Mouse (Mus musculus) gastrocnemius, postnatal 14 days (tissue): Measurements from ENCODE around the gene Fam209. TPM values are rescaled to one million over a fixed set of nuclear protein-coding genes. Genes with fewer than 3 reads are reported as not detected.

ENCODE experiments used
- DNase-seq: peaks from one replicate; pipeline ENCODE4 v3.0.0; 2021; ENCODE audit warnings: mixed read lengths
- intact Hi-C: fragments of 180-260 bp; cut with DNase I; formaldehyde crosslinking; loops from one replicate; pipeline ENCODE4 v1.15.1; 2025; ENCODE audit warnings: low total_unique reads
- total RNA-seq, 2 experiments: library from RNA; stranded (reverse); gene quantifications; 2 replicates each; pipeline ENCODE4 v1.2.3; 2021

The Fam209 gene
- total RNA-seq, 2 experiments from 2014 or later: 0.58 TPM; not detected in 1

GRCm38 (mm10) chr2:172474970-172475369, 2.6 kb downstream of the Fam209 start:
- intact Hi-C loops: loop anchor here (5.0 to 10.0 kb wide), 2 partner anchors 297 to 620 kb away; no protein-coding TSS in a partner anchor
- no peak for DNase-seq

- DNase-seq: peak; percentile 37
- intact Hi-C loops: loop anchor here (5.0 to 10.0 kb wide), 2 partner anchors 296 to 618 kb away; no protein-coding TSS in a partner anchor
Observed at GRCm38 (mm10) chr2:172476707-172477260, 4.5 kb downstream of the Fam209 start.

GRCm38 (mm10) chr2:172477350-172477749, 5.0 kb downstream of the Fam209 start:
- intact Hi-C loops: loop anchor here (5.0 to 10.0 kb wide), 2 partner anchors 295 to 617 kb away; no protein-coding TSS in a partner anchor

GRCm38 (mm10) chr2:172477860-172478259, 5.5 kb downstream of the Fam209 start:
- peak; percentile 25 for DNase-seq
- intact Hi-C loops: loop anchor here (5.0 to 10.0 kb wide), 2 partner anchors 294 to 617 kb away; no protein-coding TSS in a partner anchor

More at GRCm38 (mm10) chr2:172477350-172477749, 5.0 kb downstream of the Fam209 start:
- no peak for DNase-seq

GRCm38 (mm10) chr2:172480296-172480695, 8.0 kb downstream of the Fam209 start:
- DNase-seq: no peak
- intact Hi-C loops: no loop called here

GRCm38 (mm10) chr2:172481654-172482385, 9.5 kb downstream of the Fam209 start:
- no peak for DNase-seq
- intact Hi-C loops: no loop called here

- intact Hi-C loops: no loop called here
- no peak for DNase-seq
Observed at GRCm38 (mm10) chr2:172483766-172484413, 11.6 kb downstream of the Fam209 start.

GRCm38 (mm10) chr2:172484696-172485370, 12.5 kb downstream of the Fam209 start:
- no peak for DNase-seq
- intact Hi-C loops: no loop called here

GRCm38 (mm10) chr2:172496736-172497345, 24.5 kb downstream of the Fam209 start:
- intact Hi-C loops: no loop called here
- DNase-seq: no peak

GRCm38 (mm10) chr2:172498823-172499222, 26.5 kb downstream of the Fam209 start:
- no peak for DNase-seq
- intact Hi-C loops: no loop called here

GRCm38 (mm10) chr2:172500752-172501316, 28.5 kb downstream of the Fam209 start:
- intact Hi-C loops: loop anchor here (10.0 kb wide), 1 partner anchor 276 kb away; no protein-coding TSS in a partner anchor
- DNase-seq: no peak

GRCm38 (mm10) chr2:172501341-172501740, 29.0 kb downstream of the Fam209 start:
- DNase-seq: no peak

GRCm38 (mm10) chr2:172502168-172502567, 29.8 kb downstream of the Fam209 start:
- no peak for DNase-seq
- intact Hi-C loops: loop anchor here (10.0 kb wide), 1 partner anchor 277 kb away; no protein-coding TSS in a partner anchor

More at GRCm38 (mm10) chr2:172501341-172501740, 29.0 kb downstream of the Fam209 start:
- intact Hi-C loops: loop anchor here (10.0 kb wide), 1 partner anchor 277 kb away; no protein-coding TSS in a partner anchor

- DNase-seq: no peak
- intact Hi-C loops: loop anchor here (10.0 kb wide), 1 partner anchor 281 kb away; no protein-coding TSS in a partner anchor
Observed at GRCm38 (mm10) chr2:172506121-172506520, 33.8 kb downstream of the Fam209 start.

- DNase-seq: no peak
- intact Hi-C loops: no loop called here
Observed at GRCm38 (mm10) chr2:172510056-172510712, 37.9 kb downstream of the Fam209 start.

- DNase-seq: no peak
- intact Hi-C loops: no loop called here
Observed at GRCm38 (mm10) chr2:172510899-172511298, 38.6 kb downstream of the Fam209 start.

GRCm38 (mm10) chr2:172516407-172516992, 44.2 kb downstream of the Fam209 start:
- DNase-seq: no peak
- intact Hi-C loops: no loop called here
